Mouse (Mus musculus): ENCODE measurements around the gene Rab5if. TPM values are rescaled to one million over a fixed set of nuclear protein-coding genes. Genes with fewer than 3 reads are reported as not detected.
"Not testable (repeated sequence)": the region's sequence is repeated elsewhere in the genome, so short reads cannot be mapped to it uniquely, and the experiment has no call there.

Gene Rab5if
- total RNA-seq, 2 experiments from 2014 or later: 46.2 to 109 TPM

GRCm38 (mm10) chr2:156916419-156917125 is 53.6 kb downstream of the Rab5if start:
- no peak for ATAC-seq (replicated peaks; ENCODE audit: low FRiP score, poor library complexity, severe bottlenecking)

GRCm38 (mm10) chr2:156918562-156918961 is 55.6 kb downstream of the Rab5if start:
- ATAC-seq (replicated peaks; ENCODE audit: low FRiP score, poor library complexity, severe bottlenecking): no peak

GRCm38 (mm10) chr2:156919191-156919590 is 56.3 kb downstream of the Rab5if start:
- not testable (repeated sequence) for ATAC-seq (replicated peaks; ENCODE audit: low FRiP score, poor library complexity, severe bottlenecking)

- no peak for ATAC-seq (replicated peaks; ENCODE audit: low FRiP score, poor library complexity, severe bottlenecking)
Observed at GRCm38 (mm10) chr2:156919796-156920195, 56.9 kb downstream of the Rab5if start.

GRCm38 (mm10) chr2:156923057-156923456 is 60.1 kb downstream of the Rab5if start:
- no peak for ATAC-seq (replicated peaks; ENCODE audit: low FRiP score, poor library complexity, severe bottlenecking)

Other genes starting within 250 kb of the Rab5if start
- gene Dlgap4, start 249.4 kb upstream of the Rab5if start, total RNA-seq (2015; ENCODE audit: low replicate concordance): 8.2 and 8.3 TPM in 2 replicates
- 3.8 and 9.0 TPM in 2 replicates for gene Dlgap4, start 249.4 kb upstream of the Rab5if start, total RNA-seq (2017; ENCODE audit: low replicate concordance)
- 1.3 and 4.4 TPM in 2 replicates for gene Myl9, start 87.7 kb upstream of the Rab5if start, total RNA-seq (2015; ENCODE audit: low replicate concordance)
- 0.60 and 2.5 TPM in 2 replicates for gene Myl9, start 87.7 kb upstream of the Rab5if start, total RNA-seq (2017; ENCODE audit: low replicate concordance)
- 0.77 and 2.3 TPM in 2 replicates for gene Tgif2, start 23.1 kb upstream of the Rab5if start, total RNA-seq (2015; ENCODE audit: low replicate concordance)
- 2.8 and 2.9 TPM in 2 replicates for gene Tgif2, start 23.1 kb upstream of the Rab5if start, total RNA-seq (2017; ENCODE audit: low replicate concordance)
- gene 4930518I15Rik, start 5.2 kb upstream of the Rab5if start, total RNA-seq (2015; ENCODE audit: low replicate concordance): not detected in 2 replicates
- gene 4930518I15Rik, start 5.2 kb upstream of the Rab5if start, total RNA-seq (2017; ENCODE audit: low replicate concordance): 3.3 and 4.6 TPM in 2 replicates
- 1.5 and 1.7 TPM in 2 replicates for gene Sla2, start 24.1 kb downstream of the Rab5if start, total RNA-seq (2015; ENCODE audit: low replicate concordance)
- 0.28 TPM in 1 of 2 replicates, not detected in the other for gene Sla2, start 24.1 kb downstream of the Rab5if start, total RNA-seq (2017; ENCODE audit: low replicate concordance)
- 15.3 and 15.6 TPM in 2 replicates for gene Ndrg3, start 128.9 kb downstream of the Rab5if start, total RNA-seq (2015; ENCODE audit: low replicate concordance)
- 9.2 and 10.3 TPM in 2 replicates for gene Ndrg3, start 128.9 kb downstream of the Rab5if start, total RNA-seq (2017; ENCODE audit: low replicate concordance)
- gene Dsn1, start 144.0 kb downstream of the Rab5if start, total RNA-seq (2015; ENCODE audit: low replicate concordance): 12.3 and 14.8 TPM in 2 replicates
- 21.2 TPM in 2 replicates for gene Dsn1, start 144.0 kb downstream of the Rab5if start, total RNA-seq (2017; ENCODE audit: low replicate concordance)
- gene Soga1, start 216.1 kb downstream of the Rab5if start, total RNA-seq (2015; ENCODE audit: low replicate concordance): 0.21 and 1.3 TPM in 2 replicates
- gene Soga1, start 216.1 kb downstream of the Rab5if start, total RNA-seq (2017; ENCODE audit: low replicate concordance): 0.56 and 1.1 TPM in 2 replicates
- not detected in 2 replicates for gene Tldc2, start 223.9 kb downstream of the Rab5if start, total RNA-seq (2015; ENCODE audit: low replicate concordance)
- gene Tldc2, start 223.9 kb downstream of the Rab5if start, total RNA-seq (2017; ENCODE audit: low replicate concordance): not detected in 2 replicates